Mouse (Mus musculus) c-Kit-positive CD71-negative TER-119-negative erythroid progenitor cells, embryonic 14.5 days (primary cell): ENCODE measurements around the gene Stx18.
A peak's percentile ranks its signal among the peaks of the same experiment; 100 is the strongest.

Experiments
- DNase-seq: peaks from one replicate; pipeline ENCODE4 v3.0.0-alpha.2; 2013; ENCODE audit warnings: low read depth

Gene Stx18

GRCm38 (mm10) chr5:38038710-38039592, at the start of gene Stx18:
Gene Stx18, plus strand, starts transcription at chr5:38038742.
- DNase-seq = peak; percentile 81

GRCm38 (mm10) chr5:37992346-37992745, 46.2 kb upstream of the Stx18 start:
- no peak for DNase-seq

GRCm38 (mm10) chr5:37998805-37999204, 39.7 kb upstream of the Stx18 start:
- DNase-seq = no peak

- DNase-seq = no peak
These were observed 36.0 kb upstream of the Stx18 start for GRCm38 (mm10) chr5:38002573-38002972.

GRCm38 (mm10) chr5:38004746-38005145, 33.8 kb upstream of the Stx18 start:
- no peak for DNase-seq

- DNase-seq = no peak
These were observed 31.9 kb upstream of the Stx18 start for GRCm38 (mm10) chr5:38006415-38007347.

- no peak for DNase-seq
These were observed 29.5 kb upstream of the Stx18 start for GRCm38 (mm10) chr5:38009071-38009470.

- no peak for DNase-seq
These were observed 23.6 kb upstream of the Stx18 start for GRCm38 (mm10) chr5:38014916-38015315.

- DNase-seq = no peak
These were observed 21.6 kb upstream of the Stx18 start for GRCm38 (mm10) chr5:38016945-38017344.

GRCm38 (mm10) chr5:38027656-38028055, 10.9 kb upstream of the Stx18 start:
- no peak for DNase-seq

- no peak for DNase-seq
These were observed 268 bp upstream of the Stx18 start for GRCm38 (mm10) chr5:38038274-38038673.

- DNase-seq = no peak
These were observed 1.3 kb downstream of the Stx18 start for GRCm38 (mm10) chr5:38039796-38040195.

GRCm38 (mm10) chr5:38044923-38045322, 6.4 kb downstream of the Stx18 start:
- no peak for DNase-seq

GRCm38 (mm10) chr5:38048177-38048576, 9.6 kb downstream of the Stx18 start:
- DNase-seq = no peak

GRCm38 (mm10) chr5:38061051-38061450, 22.5 kb downstream of the Stx18 start:
- DNase-seq = no peak

GRCm38 (mm10) chr5:38062709-38063108, 24.2 kb downstream of the Stx18 start:
- DNase-seq = no peak

GRCm38 (mm10) chr5:38063339-38063738, 24.8 kb downstream of the Stx18 start:
- DNase-seq = no peak

- no peak for DNase-seq
These were observed 25.6 kb downstream of the Stx18 start for GRCm38 (mm10) chr5:38064043-38064575.

GRCm38 (mm10) chr5:38064701-38065100, 26.2 kb downstream of the Stx18 start:
- DNase-seq = no peak

GRCm38 (mm10) chr5:38065454-38065853, 26.9 kb downstream of the Stx18 start:
- DNase-seq = no peak

GRCm38 (mm10) chr5:38066606-38067005, 28.1 kb downstream of the Stx18 start:
- DNase-seq = no peak

- no peak for DNase-seq
These were observed 37.8 kb downstream of the Stx18 start for GRCm38 (mm10) chr5:38076326-38076725.
